Mouse (Mus musculus) brain, adult 2 months (tissue): Measurements from ENCODE around the gene Gm49359.
"Not testable (repeated sequence)": the region's sequence is repeated elsewhere in the genome, so short reads cannot be mapped to it uniquely, and the experiment has no call there.

Source experiments
- DNase-seq: peaks from one replicate; pipeline ENCODE4 v3.0.0; 2011; ENCODE audit warnings: low read depth, low spot score

The Gm49359 gene

DNA sequence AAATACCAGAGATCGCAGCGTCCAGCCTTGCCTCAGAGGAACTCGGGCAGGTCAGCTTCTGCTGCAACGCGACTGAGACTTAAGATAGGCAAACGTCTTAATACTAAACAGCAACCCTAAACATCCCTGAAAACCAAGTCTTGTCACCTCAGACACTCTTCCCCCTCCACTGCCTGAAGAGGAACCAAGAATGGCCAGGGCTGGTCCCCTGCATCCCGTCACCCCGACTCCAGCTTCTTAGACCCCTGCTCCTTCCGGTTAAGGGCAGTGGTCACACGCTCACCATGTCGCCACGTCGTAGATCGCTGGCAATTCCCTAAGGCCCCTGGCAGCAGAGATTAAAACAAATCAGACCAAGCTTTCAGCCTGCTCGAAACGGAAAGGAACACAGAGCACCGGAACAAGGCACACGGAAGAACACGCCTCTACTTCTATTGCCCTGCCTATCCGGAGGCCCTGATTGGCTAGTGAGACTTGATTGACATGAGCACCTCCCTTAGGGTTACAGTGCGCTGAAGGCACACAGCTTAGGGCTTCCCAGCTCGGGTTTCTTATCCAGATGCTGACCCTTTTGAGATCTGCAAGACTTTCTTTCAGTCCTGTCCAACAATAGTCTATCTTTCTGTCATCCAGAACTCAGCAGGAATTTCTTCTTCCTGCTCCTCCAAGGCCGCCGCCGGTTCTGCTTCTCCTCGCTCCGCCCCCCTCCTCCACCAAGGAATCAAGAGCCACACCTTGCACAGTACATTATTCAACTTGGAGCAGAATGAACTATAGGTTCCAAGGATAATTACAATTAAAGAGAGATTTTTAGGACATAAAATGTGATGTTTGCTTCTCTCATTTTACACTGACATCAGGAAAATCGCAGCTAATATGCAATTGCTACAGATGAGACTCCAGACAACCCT lies at the start of gene Gm49359:
Gene Gm49359 (minus strand): TSS at position 409 of the 911 bp plus-strand sequence.
- peak; percentile 97 for DNase-seq

DNA sequence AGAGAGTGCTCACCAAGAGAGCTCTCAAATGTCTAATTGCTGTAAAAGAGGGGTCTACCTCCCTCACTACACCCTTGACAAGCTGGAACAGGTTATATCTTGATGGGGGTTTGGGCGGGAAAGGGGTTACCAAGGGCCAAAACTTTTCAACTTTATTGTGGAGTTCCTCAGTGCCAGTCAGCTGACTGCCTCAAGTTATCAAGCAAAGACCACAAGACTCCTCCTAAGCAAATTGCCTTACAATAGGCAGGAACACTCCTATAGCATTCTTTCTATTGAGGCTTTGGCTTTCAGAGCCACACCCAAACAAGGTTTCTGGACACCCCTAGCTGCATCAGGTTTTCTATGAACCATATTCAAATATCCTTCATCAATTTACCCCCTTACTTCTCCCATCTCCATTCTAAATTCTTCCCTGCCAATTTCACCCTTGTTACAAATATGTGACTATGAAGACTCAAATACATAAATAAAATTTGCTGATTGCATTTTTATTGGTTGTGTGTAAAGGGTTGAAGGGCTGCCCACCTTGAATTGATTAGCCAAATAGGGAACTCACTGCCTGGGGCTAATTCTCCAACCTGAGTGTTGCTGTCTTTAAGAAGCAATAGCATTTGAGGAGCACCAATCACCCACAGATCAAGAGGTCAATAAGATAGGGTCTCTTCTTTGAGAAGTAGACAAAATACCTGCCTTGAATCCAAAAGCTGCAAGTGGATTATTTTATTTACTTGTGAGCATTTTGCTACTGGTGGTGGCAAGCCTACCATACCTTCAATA lies 44.2 kb upstream of the Gm49359 start:
- DNase-seq: not testable (repeated sequence)

DNA sequence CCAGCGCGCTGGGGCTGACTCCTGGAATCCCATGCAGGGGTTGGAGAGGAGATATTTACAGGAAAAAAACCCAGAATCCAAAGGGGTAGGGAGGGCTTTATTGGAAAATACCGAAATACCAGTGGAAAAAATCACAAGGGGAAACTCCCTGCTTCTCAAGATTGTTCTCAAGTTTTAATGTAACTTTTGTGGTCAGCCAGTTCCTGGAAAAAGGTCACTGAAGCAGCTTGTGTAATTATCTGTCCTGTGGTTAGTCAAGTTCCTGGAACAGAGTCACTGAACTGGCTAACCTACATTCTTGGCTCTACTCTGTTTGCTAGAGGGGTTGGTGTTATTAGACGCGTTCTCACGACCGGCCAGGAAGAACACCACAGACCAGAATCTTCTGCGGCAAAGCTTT lies 6.0 kb upstream of the Gm49359 start:
- DNase-seq: not testable (repeated sequence)

DNA sequence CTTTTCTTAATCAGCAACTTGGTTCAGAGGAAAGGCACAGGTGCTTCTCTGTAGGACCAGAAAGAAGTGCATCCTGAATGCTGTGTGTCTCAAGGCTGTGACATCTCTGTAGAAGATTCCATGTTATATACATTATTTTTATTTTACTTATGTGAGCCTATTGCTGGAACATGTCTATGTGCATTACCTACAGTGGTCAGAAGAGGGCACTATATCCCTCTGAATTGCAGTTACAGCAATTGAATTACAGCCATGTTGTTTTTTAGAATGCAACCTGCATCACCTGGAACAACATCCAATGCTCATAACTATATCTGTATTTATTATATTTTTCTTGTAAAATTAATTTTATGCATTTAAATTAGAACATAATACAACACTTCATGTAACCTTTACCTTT lies 3.3 kb upstream of the Gm49359 start:
- peak; percentile 54 for DNase-seq
